Mouse (Mus musculus): Measurements from ENCODE around the gene Efna5. TPM values are rescaled to one million over a fixed set of nuclear protein-coding genes. Genes with fewer than 3 reads are reported as not detected.
A peak's percentile ranks its signal among the peaks of the same experiment; 100 is the strongest.

Gene Efna5
- polyA plus RNA-seq (2015; fragmentation: Nextera tagmentation; extraction: Ambion mirVana): 32.3 and 37.5 TPM in 2 replicates

DNA sequence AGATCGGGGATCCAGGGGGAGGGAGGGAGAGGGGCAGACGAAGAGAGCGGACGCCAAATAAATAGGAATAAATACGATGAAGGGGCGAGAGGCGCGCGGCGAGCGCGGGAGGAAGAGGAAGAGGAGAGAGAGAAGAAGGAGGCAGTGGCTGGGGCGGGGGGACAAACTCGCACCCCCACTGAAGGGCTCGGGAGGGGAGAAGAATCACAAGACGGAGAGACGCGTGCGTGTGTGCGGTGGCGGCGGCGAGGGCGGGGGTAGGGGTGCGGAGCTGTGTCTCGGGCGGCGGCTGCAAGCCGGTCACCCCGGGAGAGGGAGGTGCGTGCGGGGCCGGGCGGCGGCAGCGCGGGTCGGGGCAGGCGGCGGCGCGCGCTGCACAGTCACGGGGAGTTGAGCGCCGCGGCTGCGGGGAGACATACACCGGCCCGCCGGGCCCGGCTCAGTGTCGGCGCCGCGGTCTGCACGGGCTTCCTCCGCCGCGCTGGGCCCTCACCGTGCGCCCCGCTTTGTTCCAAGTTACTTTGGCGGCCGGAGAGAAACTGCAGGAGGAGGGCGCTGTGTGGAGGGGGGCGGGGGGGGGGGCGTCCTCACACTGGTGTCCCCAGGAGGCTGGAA, at the start of gene Efna5:
Efna5 (minus strand) TSS at position 142 of the 615 bp plus-strand sequence.
- ATAC-seq: peak; percentile 32
- H3K4me2 ChIP-seq (ENCODE audit: low read length): peak within 1 kb of the TSS; percentile 100
- H3K9ac ChIP-seq (ENCODE audit: low read depth, low read length): peak within 1 kb of the TSS; percentile 90
- no peaks in the 10 kb centered on the region for H3K27me3 ChIP-seq (replicated peaks; ENCODE audit: control insufficient read depth, insufficient read depth, low read length)
- 0% methylated on average over 35 of the region's 68 CpGs for WGBS
- no peaks in the 10 kb centered on the region for H3K9me3 ChIP-seq (ENCODE audit: control insufficient read depth, low read length)
- peak within 1 kb of the TSS; percentile 85 for H3K4me3 ChIP-seq (ENCODE audit: low read length)
- peaks cover 2% of the 10 kb centered on the region; the same call in 1 of the 2 replicates for H3K4me1 ChIP-seq (ENCODE audit: control insufficient read depth, insufficient read depth, low read depth, low read length)
- H3K36me3 ChIP-seq (ENCODE audit: control insufficient read depth, insufficient read depth, low read length): no peaks in the 10 kb centered on the region
- peak within 1 kb of the TSS; percentile 80 for H3K27ac ChIP-seq (ENCODE audit: low read depth, low read length)

DNA sequence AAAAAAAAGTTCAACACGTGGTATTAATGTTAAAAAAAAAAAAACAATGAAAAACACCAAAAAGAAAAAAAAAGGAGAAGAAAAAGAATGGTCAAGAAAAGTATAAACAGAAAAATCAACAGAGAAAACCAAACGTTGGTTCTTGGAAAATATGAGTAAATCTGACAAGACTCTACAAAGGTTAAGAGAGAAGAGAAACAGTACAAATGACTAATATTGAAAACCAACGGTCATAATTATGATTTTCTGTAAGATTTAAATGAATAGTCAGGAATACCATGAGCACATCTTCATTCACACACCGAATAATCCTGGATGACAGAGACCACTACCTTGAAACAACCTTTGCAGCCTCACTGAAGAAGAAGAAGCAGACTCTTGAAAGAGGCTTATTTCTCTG, 34.2 kb upstream of the Efna5 start:
- no peaks in the 10 kb centered on the region for H3K4me1 ChIP-seq (ENCODE audit: control insufficient read depth, insufficient read depth, low read depth, low read length)
- ATAC-seq: no peak
- WGBS: 86% methylated on average over 4 of the region's 4 CpGs

DNA sequence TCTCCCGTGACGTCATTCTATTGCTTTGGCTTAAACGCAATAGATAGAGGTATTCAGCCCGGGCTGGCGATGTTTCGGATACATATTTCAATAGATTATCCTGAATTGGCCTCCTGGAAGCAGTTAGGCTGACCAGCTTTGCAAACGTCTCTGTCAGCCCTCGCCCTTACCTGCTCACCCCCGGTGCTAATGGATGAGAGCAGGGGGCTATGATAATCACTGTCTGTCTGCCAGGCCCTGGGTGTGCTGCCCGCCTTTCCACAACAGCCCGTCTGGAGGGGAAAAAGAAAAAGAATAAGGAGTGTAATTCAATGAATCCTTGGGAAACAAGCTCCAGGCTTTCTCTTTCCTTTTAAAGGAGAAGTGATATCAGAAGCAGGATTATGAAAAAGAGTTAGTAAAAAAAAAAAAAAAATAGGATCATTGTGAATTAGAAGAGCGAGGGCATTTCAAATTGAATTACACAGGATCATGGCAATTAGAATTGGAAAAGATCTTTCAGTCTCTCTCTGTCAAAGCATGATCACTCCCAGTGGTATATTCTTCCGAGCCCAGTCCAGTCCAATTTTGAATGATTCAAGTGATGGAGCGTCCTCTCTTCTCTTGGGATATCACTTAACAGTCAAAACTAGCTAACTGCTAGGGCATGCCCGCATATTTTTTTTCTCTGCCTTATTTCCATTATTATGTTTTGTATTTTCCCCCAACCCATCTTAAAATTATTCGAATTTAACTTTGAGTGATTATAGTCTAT, 24.8 kb upstream of the Efna5 start:
- 51% methylated on average over 16 of the region's 16 CpGs for WGBS
- Histone ChIP-seq H3K36me3 (ENCODE audit: control insufficient read depth, insufficient read depth, low read length) (no peaks in the 10 kb centered on the region), H3K4me2 (ENCODE audit: low read length) (peak overlapping the region; percentile 35), H3K27me3 (replicated peaks; ENCODE audit: control insufficient read depth, insufficient read depth, low read length) (no peaks in the 10 kb centered on the region), H3K4me3 (ENCODE audit: low read length) (no peak overlapping the region), H3K4me1 (ENCODE audit: control insufficient read depth, insufficient read depth, low read depth, low read length) (no peaks in the 10 kb centered on the region; the same call in 1 of the 2 replicates), H3K27ac (ENCODE audit: low read depth, low read length) (no peak overlapping the region), H3K9ac (ENCODE audit: low read depth, low read length) (peak overlapping the region; percentile 41; the same call in 1 of the 2 replicates), H3K9me3 (ENCODE audit: control insufficient read depth, low read length) (no peaks in the 10 kb centered on the region)
- no peak for ATAC-seq

More for the DNA sequence above, 34.2 kb upstream of the Efna5 start:
- H3K9ac ChIP-seq (ENCODE audit: low read depth, low read length): no peak overlapping the region
- no peaks in the 10 kb centered on the region for H3K27me3 ChIP-seq (replicated peaks; ENCODE audit: control insufficient read depth, insufficient read depth, low read length)
- no peaks in the 10 kb centered on the region for H3K36me3 ChIP-seq (ENCODE audit: control insufficient read depth, insufficient read depth, low read length)
- H3K4me2 ChIP-seq (ENCODE audit: low read length): no peak overlapping the region
- no peak overlapping the region for H3K4me3 ChIP-seq (ENCODE audit: low read length)
- no peaks in the 10 kb centered on the region for H3K9me3 ChIP-seq (ENCODE audit: control insufficient read depth, low read length)
- no peak overlapping the region for H3K27ac ChIP-seq (ENCODE audit: low read depth, low read length)

DNA sequence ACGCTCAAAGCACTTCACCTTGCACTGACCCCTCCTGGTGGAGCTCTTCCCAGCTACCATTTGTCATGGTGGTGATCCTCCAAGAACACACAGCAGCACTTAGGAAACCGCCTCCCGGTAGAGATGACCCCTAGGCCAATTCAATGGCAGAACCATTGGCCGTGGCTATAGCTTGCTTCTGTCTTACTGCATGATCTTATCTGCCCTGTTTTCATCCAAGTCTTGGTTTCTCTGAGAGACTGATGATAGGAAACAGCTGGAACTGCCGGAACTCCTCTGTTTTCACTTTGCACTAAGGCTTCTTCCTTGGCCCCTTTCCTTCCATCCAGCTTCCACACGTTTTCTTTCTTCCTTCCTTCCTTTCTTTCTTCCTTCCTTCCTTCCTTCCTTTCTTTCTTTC, 17.9 kb upstream of the Efna5 start:
- 83% methylated on average over 6 of the region's 6 CpGs for WGBS
- Histone ChIP-seq H3K27me3 (replicated peaks; ENCODE audit: control insufficient read depth, insufficient read depth, low read length) (no peaks in the 10 kb centered on the region), H3K4me3 (ENCODE audit: low read length) (no peak overlapping the region), H3K27ac (ENCODE audit: low read depth, low read length) (no peak overlapping the region), H3K36me3 (ENCODE audit: control insufficient read depth, insufficient read depth, low read length) (no peaks in the 10 kb centered on the region), H3K4me2 (ENCODE audit: low read length) (no peak overlapping the region), H3K4me1 (ENCODE audit: control insufficient read depth, insufficient read depth, low read depth, low read length) (no peaks in the 10 kb centered on the region), H3K9me3 (ENCODE audit: control insufficient read depth, low read length) (no peaks in the 10 kb centered on the region), H3K9ac (ENCODE audit: low read depth, low read length) (no peak overlapping the region)
- ATAC-seq: no peak

DNA sequence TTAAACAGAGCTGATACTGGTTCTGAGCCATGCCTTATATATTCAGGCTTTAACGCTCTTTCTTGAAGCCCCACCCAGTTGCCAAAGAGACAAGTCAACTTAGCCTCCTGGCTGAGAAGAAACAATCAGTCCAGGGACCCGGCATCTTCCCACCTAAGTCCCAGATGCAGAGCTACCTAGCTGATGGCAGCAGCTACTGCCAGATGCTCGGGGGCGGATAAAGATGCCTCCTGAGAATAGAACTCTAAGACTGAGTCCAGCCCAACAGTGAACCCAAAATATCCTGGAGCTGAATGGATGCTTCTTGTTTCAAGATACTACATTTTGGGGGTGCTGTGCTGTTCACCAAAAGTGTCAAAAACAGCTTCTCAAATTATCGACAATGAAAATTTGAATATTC, 8.9 kb upstream of the Efna5 start:
- Histone ChIP-seq H3K27me3 (replicated peaks; ENCODE audit: control insufficient read depth, insufficient read depth, low read length) (no peaks in the 10 kb centered on the region), H3K4me2 (ENCODE audit: low read length) (no peak overlapping the region), H3K4me1 (ENCODE audit: control insufficient read depth, insufficient read depth, low read depth, low read length) (no peaks in the 10 kb centered on the region), H3K4me3 (ENCODE audit: low read length) (no peak overlapping the region), H3K27ac (ENCODE audit: low read depth, low read length) (no peak overlapping the region), H3K9ac (ENCODE audit: low read depth, low read length) (no peak overlapping the region), H3K36me3 (ENCODE audit: control insufficient read depth, insufficient read depth, low read length) (no peaks in the 10 kb centered on the region), H3K9me3 (ENCODE audit: control insufficient read depth, low read length) (no peaks in the 10 kb centered on the region)
- 79% methylated on average over 5 of the region's 5 CpGs for WGBS
- ATAC-seq: no peak

DNA sequence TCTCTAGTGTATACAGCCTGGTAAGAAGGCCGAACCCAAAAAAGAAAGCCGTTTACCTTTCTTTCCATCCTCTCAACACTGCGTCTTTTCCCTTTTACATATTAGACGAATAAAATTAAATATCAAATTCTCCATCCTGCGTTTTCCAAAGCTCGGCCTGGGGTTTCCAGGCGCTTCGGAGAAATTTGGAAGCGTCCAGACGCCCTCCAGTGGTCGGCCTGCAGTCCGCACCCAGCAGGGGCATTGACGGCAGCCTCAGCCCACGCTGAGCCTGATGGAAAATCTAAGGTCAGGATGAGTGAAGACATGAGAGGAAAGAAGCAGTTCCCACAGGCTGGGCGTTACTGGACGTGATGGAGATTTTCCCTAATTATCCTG, 3.0 kb upstream of the Efna5 start:
- peak overlapping the region; percentile 80 for H3K27ac ChIP-seq (ENCODE audit: low read depth, low read length)
- H3K9ac ChIP-seq (ENCODE audit: low read depth, low read length): peak overlapping the region; percentile 90
- WGBS: 0% methylated on average over 16 of the region's 16 CpGs
- no peaks in the 10 kb centered on the region for H3K36me3 ChIP-seq (ENCODE audit: control insufficient read depth, insufficient read depth, low read length)
- peak overlapping the region; percentile 100 for H3K4me2 ChIP-seq (ENCODE audit: low read length)
- no peaks in the 10 kb centered on the region for H3K9me3 ChIP-seq (ENCODE audit: control insufficient read depth, low read length)
- H3K27me3 ChIP-seq (replicated peaks; ENCODE audit: control insufficient read depth, insufficient read depth, low read length): no peaks in the 10 kb centered on the region
- peaks cover 2% of the 10 kb centered on the region; the same call in 1 of the 2 replicates for H3K4me1 ChIP-seq (ENCODE audit: control insufficient read depth, insufficient read depth, low read depth, low read length)
- H3K4me3 ChIP-seq (ENCODE audit: low read length): peak overlapping the region; percentile 85
- ATAC-seq: 0 out of 2 replicates have a peak, but pooled peaks have one; percentile 9

DNA sequence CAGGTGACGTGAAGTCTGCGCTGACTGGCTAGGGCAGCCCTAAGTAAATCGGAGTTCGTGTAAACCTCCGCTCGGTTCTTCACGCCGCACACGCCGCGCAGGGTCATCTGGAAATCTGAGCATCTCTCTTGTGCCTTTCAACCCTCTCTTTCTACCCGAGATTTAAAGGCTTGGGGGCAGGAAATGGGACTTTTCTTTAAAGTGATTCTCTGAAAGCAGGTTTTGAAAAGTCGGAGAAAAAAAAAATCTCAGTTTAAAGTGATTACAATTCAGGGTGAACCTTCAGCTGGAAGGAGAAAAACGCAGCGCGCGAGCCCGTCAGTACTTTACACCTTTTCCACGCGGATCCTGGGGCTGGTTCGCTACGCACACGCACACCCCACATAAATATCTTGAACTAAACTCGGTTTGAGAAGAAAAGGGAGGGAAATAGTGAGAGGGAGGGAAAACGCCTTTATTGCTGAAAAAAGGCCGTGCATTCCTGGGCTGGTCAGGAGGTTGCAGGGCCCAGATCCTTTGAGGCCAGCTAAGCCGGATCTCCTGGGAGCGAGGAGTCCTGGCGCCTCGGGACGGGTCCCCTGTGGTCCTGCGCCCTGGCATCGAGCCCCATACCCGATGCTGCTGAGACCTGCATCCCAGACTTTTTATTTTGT, 2.5 kb upstream of the Efna5 start:
- Histone ChIP-seq H3K4me2 (ENCODE audit: low read length) (peak overlapping the region; percentile 100), H3K4me1 (ENCODE audit: control insufficient read depth, insufficient read depth, low read depth, low read length) (peaks cover 2% of the 10 kb centered on the region; the same call in 1 of the 2 replicates), H3K4me3 (ENCODE audit: low read length) (peak overlapping the region; percentile 85), H3K9ac (ENCODE audit: low read depth, low read length) (peak overlapping the region; percentile 90), H3K27ac (ENCODE audit: low read depth, low read length) (peak overlapping the region; percentile 80), H3K27me3 (replicated peaks; ENCODE audit: control insufficient read depth, insufficient read depth, low read length) (no peaks in the 10 kb centered on the region), H3K36me3 (ENCODE audit: control insufficient read depth, insufficient read depth, low read length) (no peaks in the 10 kb centered on the region), H3K9me3 (ENCODE audit: control insufficient read depth, low read length) (no peaks in the 10 kb centered on the region)
- ATAC-seq: 0 out of 2 replicates have a peak, but pooled peaks have one; percentile 7
- under 1% methylated on average over 34 of the region's 34 CpGs for WGBS

DNA sequence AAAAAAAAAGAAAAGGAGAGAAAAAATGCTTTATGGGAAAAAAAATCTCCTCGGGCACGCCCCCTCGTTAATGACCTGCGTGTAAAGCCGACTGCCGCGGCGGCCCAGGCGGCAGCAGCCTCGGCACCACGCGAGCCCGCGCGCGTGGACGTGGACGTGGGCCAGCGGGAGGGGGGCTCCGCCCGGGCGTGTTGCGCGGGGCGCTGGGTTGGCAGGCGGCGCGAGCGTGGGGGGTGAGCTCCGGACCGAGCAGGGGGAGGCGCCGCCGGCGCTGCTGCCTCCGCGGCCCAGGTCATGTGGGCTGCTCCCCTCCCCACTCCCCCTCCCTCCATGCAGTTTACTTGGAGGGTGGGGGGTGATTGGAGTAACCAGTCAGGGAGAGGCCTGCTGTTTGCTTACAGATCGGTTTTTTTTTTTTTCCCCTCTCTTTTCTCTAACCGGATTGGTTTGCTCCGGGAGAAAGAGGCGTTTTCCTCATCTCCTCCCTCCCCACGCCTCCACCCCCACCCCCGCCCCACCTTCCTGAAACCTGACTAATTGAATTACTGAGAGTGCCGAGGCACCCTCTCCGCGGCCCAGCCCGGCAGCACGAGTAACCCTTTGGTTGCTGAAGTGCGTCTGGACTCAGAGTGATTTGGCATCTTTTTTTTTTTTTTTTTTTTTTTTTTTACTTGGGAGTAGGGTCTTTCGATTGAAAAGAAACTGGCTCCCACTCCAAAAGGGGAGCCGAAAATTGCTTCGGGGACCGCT, 1.8 kb upstream of the Efna5 start:
- no peaks in the 10 kb centered on the region for H3K36me3 ChIP-seq (ENCODE audit: control insufficient read depth, insufficient read depth, low read length)
- peak overlapping the region; percentile 100 for H3K4me2 ChIP-seq (ENCODE audit: low read length)
- peaks cover 2% of the 10 kb centered on the region; the same call in 1 of the 2 replicates for H3K4me1 ChIP-seq (ENCODE audit: control insufficient read depth, insufficient read depth, low read depth, low read length)
- ATAC-seq: peak; percentile 87
- no peaks in the 10 kb centered on the region for H3K27me3 ChIP-seq (replicated peaks; ENCODE audit: control insufficient read depth, insufficient read depth, low read length)
- H3K9me3 ChIP-seq (ENCODE audit: control insufficient read depth, low read length): no peaks in the 10 kb centered on the region
- WGBS: 1% methylated on average over 37 of the region's 53 CpGs
- H3K27ac ChIP-seq (ENCODE audit: low read depth, low read length): peak overlapping the region; percentile 80
- peak overlapping the region; percentile 90 for H3K9ac ChIP-seq (ENCODE audit: low read depth, low read length)
- peak overlapping the region; percentile 85 for H3K4me3 ChIP-seq (ENCODE audit: low read length)
